Mouse (Mus musculus): ENCODE measurements around the gene Sohlh1.
"Not testable (repeated sequence)": the region's sequence is repeated elsewhere in the genome, so short reads cannot be mapped to it uniquely, and the experiment has no call there.

Gene Sohlh1

GRCm38 (mm10) chr2:25836291-25836690 is 10.8 kb downstream of the Sohlh1 start:
- peak; percentile 72 for DNase-seq

GRCm38 (mm10) chr2:25830786-25831185 is 16.3 kb downstream of the Sohlh1 start:
- DNase-seq: no peak

GRCm38 (mm10) chr2:25828344-25828947 is 18.6 kb downstream of the Sohlh1 start:
- no peak for DNase-seq

GRCm38 (mm10) chr2:25824751-25825150 is 22.3 kb downstream of the Sohlh1 start:
- no peak for DNase-seq

GRCm38 (mm10) chr2:25822806-25823205 is 24.2 kb downstream of the Sohlh1 start, which contains the start of gene Lcn9:
Gene Lcn9, plus strand, starts transcription at chr2:25823153.
- DNase-seq: no peak

- DNase-seq: not testable (repeated sequence)
Observed at GRCm38 (mm10) chr2:25815748-25816147, 31.3 kb downstream of the Sohlh1 start, which contains the start of gene Glt6d1. Gene Glt6d1, minus strand, starts transcription at chr2:25815848.

GRCm38 (mm10) chr2:25813364-25813763 is 33.7 kb downstream of the Sohlh1 start:
- no peak for DNase-seq

GRCm38 (mm10) chr2:25811711-25812110 is 35.3 kb downstream of the Sohlh1 start:
- no peak for DNase-seq

- DNase-seq: no peak
Observed at GRCm38 (mm10) chr2:25798065-25798464, 49.0 kb downstream of the Sohlh1 start.

GRCm38 (mm10) chr2:25797635-25798034 is 49.4 kb downstream of the Sohlh1 start:
- DNase-seq: no peak

All from embryo, embryonic 11 days (tissue).